Mouse (Mus musculus) kidney, postnatal 25 days (tissue): ENCODE measurements around the gene Lctl.
"Not testable (repeated sequence)": the region's sequence is repeated elsewhere in the genome, so short reads cannot be mapped to it uniquely, and the experiment has no call there.

Source experiments
- DNase-seq, 2 experiments: peaks; one replicate each; pipeline ENCODE4 v3.0.0; 2021; ENCODE audit warnings: mixed read lengths in 2 of 2

The Lctl gene

GRCm38 (mm10) chr9:64120584-64121277 is 3.8 kb downstream of the Lctl start:
- peak; percentile 72 to 85 for DNase-seq

- no peak for DNase-seq
Measured at GRCm38 (mm10) chr9:64122601-64123000, 5.7 kb downstream of the Lctl start.

GRCm38 (mm10) chr9:64124846-64125245 is 7.9 kb downstream of the Lctl start:
- not testable (repeated sequence) for DNase-seq

- no peak for DNase-seq
Measured at GRCm38 (mm10) chr9:64125307-64125706, 8.4 kb downstream of the Lctl start.

- DNase-seq: no peak
Measured at GRCm38 (mm10) chr9:64126121-64126520, 9.2 kb downstream of the Lctl start.

- no peak for DNase-seq
Measured at GRCm38 (mm10) chr9:64131623-64132022, 14.7 kb downstream of the Lctl start.

- DNase-seq: peak; percentile 46 to 80
Measured at GRCm38 (mm10) chr9:64138896-64139295, 21.9 kb downstream of the Lctl start.

- no peak for DNase-seq
Measured at GRCm38 (mm10) chr9:64139879-64140278, 22.9 kb downstream of the Lctl start.

- DNase-seq: no peak
Measured at GRCm38 (mm10) chr9:64156641-64157040, 39.7 kb downstream of the Lctl start.

- no peak for DNase-seq
Measured at GRCm38 (mm10) chr9:64160471-64160870, 43.5 kb downstream of the Lctl start.

- not testable (repeated sequence) for DNase-seq
Measured at GRCm38 (mm10) chr9:64169967-64170366, 53.0 kb downstream of the Lctl start.

GRCm38 (mm10) chr9:64172145-64172815 is 55.3 kb downstream of the Lctl start:
- DNase-seq: no peak

- peak; percentile 82 to 89 for DNase-seq
Measured at GRCm38 (mm10) chr9:64172816-64173665, 56.1 kb downstream of the Lctl start, which contains the start of the genes Zwilch and Rpl4. TSS of gene Zwilch (minus strand) at chr9:64173104. TSS of gene Rpl4 (plus strand) at chr9:64173375.

- DNase-seq: no peak
Measured at GRCm38 (mm10) chr9:64173666-64174220, 56.8 kb downstream of the Lctl start.

- DNase-seq: no peak
Measured at GRCm38 (mm10) chr9:64174341-64174740, 57.4 kb downstream of the Lctl start.

- DNase-seq: no peak
Measured at GRCm38 (mm10) chr9:64174766-64175165, 57.8 kb downstream of the Lctl start.

GRCm38 (mm10) chr9:64175378-64175777 is 58.4 kb downstream of the Lctl start:
- no peak for DNase-seq

GRCm38 (mm10) chr9:64178610-64178973 is 61.6 kb downstream of the Lctl start:
- DNase-seq: no peak

- peak; percentile 92 to 95 for DNase-seq
Measured at GRCm38 (mm10) chr9:64178974-64179646, 62.2 kb downstream of the Lctl start, which contains the start of gene Snapc5. TSS of gene Snapc5 (plus strand) at chr9:64179274.

- DNase-seq: not testable (repeated sequence)
Measured at GRCm38 (mm10) chr9:64183295-64183694, 66.3 kb downstream of the Lctl start.

- no peak for DNase-seq
Measured at GRCm38 (mm10) chr9:64184166-64184840, 67.4 kb downstream of the Lctl start.
